In genomic region chr2:125826201-125826600, GRCm38 (mm10) we compare ENCODE assay signal across 25 mouse cellular contexts. TPM values are rescaled to one million over a fixed set of nuclear protein-coding genes. Genes with fewer than 3 reads are reported as not detected.
DNase-seq lines count a peak whose midpoint lies in the region; ATAC-seq and TF ChIP-seq lines count a peak whose summit lies in the region.
"Had no signal": no experiment of that assay in that cellular context is flagged by ENCODE, and none has a peak within 500 bp of the region (broad histone marks: within the 10 kb centered on the region; RNA-seq: fewer than 3 reads in every experiment).

No protein-coding gene starts in this region.

- H3K4me3 ChIP-seq in lung, postnatal 0 days (ENCODE audit: low read depth, low read length) = no peak overlapping the region
- H3K4me3 ChIP-seq: gastrocnemius, adult 2 months; hindbrain, embryonic 13.5 days had no signal

- H3K27me3 ChIP-seq in lung, postnatal 0 days (replicated peaks; ENCODE audit: insufficient read depth, low read length) = no peaks in the 10 kb centered on the region
- H3K27me3 ChIP-seq: CH12.LX; hindbrain, embryonic 13.5 days; Patski had no signal

- no peak overlapping the region for H3K9ac ChIP-seq in lung, postnatal 0 days (replicated peaks; ENCODE audit: low read depth)
- H3K9ac ChIP-seq: forebrain, postnatal 0 days; hindbrain, embryonic 13.5 days had no signal

- ATAC-seq in lung, postnatal 0 days = no peak
- ATAC-seq: forebrain, embryonic 14.5 days; forebrain, postnatal 0 days; hindbrain, embryonic 16.5 days; Patski had no signal

- WGBS in lung, postnatal 0 days = 63% methylated on average over 4 of the region's 4 CpGs

- no peak overlapping the region for H3K4me2 ChIP-seq in lung, postnatal 0 days (replicated peaks; ENCODE audit: low read depth, low read length)
- H3K4me2 ChIP-seq: heart, embryonic 11.5 days; hindbrain, embryonic 13.5 days had no signal

- peak; percentile 14 for DNase-seq in layer of hippocampus, adult 9-11 months
- DNase-seq in layer of hippocampus, postnatal 14 days (ENCODE audit: low spot score in 2 of 2) = no peak
- DNase-seq in lung, postnatal 10 days = peak; percentile 35
- no peak for DNase-seq in lung, postnatal 0 days (ENCODE audit: low spot score)
- peak; percentile 23 for DNase-seq in lung, postnatal 14 days
- DNase-seq in thymus, postnatal 36 days = no peak
- DNase-seq in urinary bladder, postnatal 10 days (ENCODE audit: low spot score) = no peak
- DNase-seq: adrenal gland, adult 2 months; adrenal gland, postnatal 14 days; B cell, adult 2 months; cerebellum, adult 11-12 months; cerebellum, adult 8-10 months; cerebellum, postnatal 10 days; cerebellum, postnatal 36 days; forebrain, postnatal 0 days; gastrocnemius, adult 2 months; gastrocnemius, postnatal 14 days; heart, adult 11 months had no signal

- no peaks in the 10 kb centered on the region for H3K9me3 ChIP-seq in lung, postnatal 0 days (ENCODE audit: low read length)
- H3K9me3 ChIP-seq: G1E; hindbrain, embryonic 13.5 days had no signal

- H3K36me3 ChIP-seq in lung, postnatal 0 days (ENCODE audit: insufficient read depth, low read length) = no peaks in the 10 kb centered on the region

- H3K4me1 ChIP-seq in lung, postnatal 0 days (ENCODE audit: insufficient read depth, low read depth, low read length) = no peaks in the 10 kb centered on the region
- H3K4me1 ChIP-seq: hindbrain, embryonic 13.5 days had no signal

- no peak for TF ChIP-seq EP300 in lung, postnatal 0 days (IDR thresholded peaks at IDR 0.05)

- no peak overlapping the region for H3K27ac ChIP-seq in lung, postnatal 0 days (ENCODE audit: low read length)
- H3K27ac ChIP-seq: gastrocnemius, adult 2 months; hindbrain, embryonic 13.5 days had no signal

- no peak for TF ChIP-seq CTCF in lung, postnatal 0 days (IDR thresholded peaks at IDR 0.05)

RNA-seq across cellular contexts. Expression of gene Galk2, which starts 32.7 kb away (rescaled TPM):
- total RNA-seq in layer of hippocampus, postnatal 14 days (2021) = 10 to 100 TPM; 26.4 to 27.1 TPM
- polyA plus RNA-seq in lung, postnatal 0 days (2015; fragmentation: Nextera tagmentation; extraction: Ambion mirVana) = 27.1 and 30.5 TPM in 2 replicates

RNA-seq across cellular contexts. Expression of gene Cops2, which starts 32.7 kb away (rescaled TPM):
- 100 to 1,000 TPM; 110 to 116 TPM for total RNA-seq in layer of hippocampus, postnatal 14 days (2021)
- 36.0 and 41.1 TPM in 2 replicates for polyA plus RNA-seq in lung, postnatal 0 days (2015; fragmentation: Nextera tagmentation; extraction: Ambion mirVana)

RNA-seq across cellular contexts. Expression of gene Secisbp2l, which starts 43.5 kb away (rescaled TPM):
- total RNA-seq in layer of hippocampus, postnatal 14 days (2021) = 100 to 1,000 TPM; 114 to 121 TPM
- polyA plus RNA-seq in lung, postnatal 0 days (2015; fragmentation: Nextera tagmentation; extraction: Ambion mirVana) = 43.3 and 45.3 TPM in 2 replicates

Comparison
In these comparisons a context has a peak if more than half of its experiments do, and no peak if none do; other contexts are left out.
1. DNase-seq: peak in layer of hippocampus, adult 9-11 months (single experiment), lung, postnatal 10 days (single experiment) and lung, postnatal 14 days (single experiment); none in layer of hippocampus, postnatal 14 days (0 of 2), lung, postnatal 0 days (single experiment), thymus, postnatal 36 days (0 of 2) and urinary bladder, postnatal 10 days (single experiment).